Mouse (Mus musculus) spleen, adult 2 months (tissue): Measurements from ENCODE around the gene Nlrc5. TPM values are rescaled to one million over a fixed set of nuclear protein-coding genes. Genes with fewer than 3 reads are reported as not detected.

ENCODE experiments used
- DNase-seq, 2 experiments: peaks; one replicate each; pipeline versions ENCODE4 v3.0.0 to v3.0.0-alpha.2; 2012 to 2021; ENCODE audit warnings: low spot score in 2 of 2, low read depth in 1 of 2
- H3K27ac ChIP-seq: fragments of 200-500 bp; 2 replicates; pipeline ENCODE4 v1.5.1; 2012; ENCODE audit warnings: low read length, inconsistent platforms; ENCODE audit not compliant: insufficient read depth
- H3K27me3 ChIP-seq: fragments of 200-500 bp; 2 replicates; pipeline ENCODE4 v1.6.1; 2012; ENCODE audit warnings: mild to moderate bottlenecking, moderate library complexity, low read length, inconsistent platforms; ENCODE audit not compliant: control insufficient read depth, insufficient read depth
- H3K36me3 ChIP-seq: fragments of 200-500 bp; 2 replicates; pipeline ENCODE4 v1.6.1; 2012; ENCODE audit warnings: mild to moderate bottlenecking, low read length, inconsistent platforms; ENCODE audit not compliant: control insufficient read depth, insufficient read depth
- H3K4me1 ChIP-seq: fragments of 200-500 bp; 2 replicates; pipeline ENCODE4 v1.6.1; 2011; ENCODE audit warnings: inconsistent platforms; ENCODE audit not compliant: control insufficient read depth, insufficient read depth, insufficient read length
- H3K4me3 ChIP-seq: fragments of 200-500 bp; 2 replicates; pipeline ENCODE4 v1.5.1; 2011; ENCODE audit warnings: mild to moderate bottlenecking, inconsistent platforms; ENCODE audit not compliant: insufficient read depth, insufficient read length; ENCODE audit errors: extremely low read depth
- CTCF ChIP-seq: fragments of 200-500 bp; IDR thresholded peaks from 2 replicates; pipeline ENCODE4 v1.5.1; 2011; ENCODE audit warnings: mild to moderate bottlenecking, inconsistent platforms; ENCODE audit not compliant: insufficient read depth, insufficient read length, insufficient replicate concordance; ENCODE audit errors: extremely low read depth
- POLR2A ChIP-seq: fragments of 200-500 bp; IDR thresholded peaks from 2 replicates; pipeline ENCODE4 v1.6.1; 2011; ENCODE audit warnings: low read depth, low read length, inconsistent platforms
- WGBS: fragments of 180-500 bp; shearing (Covaris S2); methylation state at CpG from one replicate; pipeline ENCODE4 v1.1.7; 2018; 5-methylcytosine and 5-hydroxymethylcytosine counted together
- polyA plus RNA-seq: library from polyadenylated mRNA; depleted of rRNA; stranded (reverse); fragments of >200 nt; gene quantifications from 2 replicates; pipeline ENCODE4 v1.2.3, GENCODE M21; 2012

Nlrc5 gene
- polyA plus RNA-seq, 1 experiment, result 47.3 TPM

GRCm38 (mm10) chr8:94415218-94415617, 18.9 kb upstream of the Nlrc5 start:
- DNase-seq, result no peak

GRCm38 (mm10) chr8:94418017-94418416, 16.1 kb upstream of the Nlrc5 start:
- WGBS, result 34% methylated on average over 9 of the region's 9 CpGs
- no peak overlapping the region for H3K4me3 ChIP-seq
- no peaks in the 10 kb centered on the region for H3K36me3 ChIP-seq
- H3K27ac ChIP-seq, result peak overlapping the region; percentile 19
- no peaks in the 10 kb centered on the region for H3K27me3 ChIP-seq
- TF ChIP-seq POLR2A (no peak), CTCF (no peak)
- no peak for DNase-seq
- H3K4me1 ChIP-seq, result peaks cover 16% of the 10 kb centered on the region

More at GRCm38 (mm10) chr8:94415218-94415617, 18.9 kb upstream of the Nlrc5 start:
- Histone ChIP-seq H3K4me1 (peaks cover 21% of the 10 kb centered on the region), H3K36me3 (no peaks in the 10 kb centered on the region), H3K27me3 (no peaks in the 10 kb centered on the region), H3K27ac (peak overlapping the region; percentile 41; the same call in 1 of the 2 replicates), H3K4me3 (no peak overlapping the region)
- WGBS, result 61% methylated on average over 2 of the region's 2 CpGs
- TF ChIP-seq POLR2A (no peak), CTCF (no peak)

- Histone ChIP-seq H3K4me3 (no peak overlapping the region), H3K4me1 (peaks cover 14% of the 10 kb centered on the region), H3K36me3 (no peaks in the 10 kb centered on the region), H3K27ac (no peak overlapping the region), H3K27me3 (no peaks in the 10 kb centered on the region)
- TF ChIP-seq CTCF (no peak), POLR2A (no peak)
- WGBS, result 72% methylated on average over 4 of the region's 4 CpGs
- DNase-seq, result no peak
Observed at GRCm38 (mm10) chr8:94422270-94422669, 11.9 kb upstream of the Nlrc5 start.

- no peaks in the 10 kb centered on the region for H3K36me3 ChIP-seq
- 73% methylated on average over 10 of the region's 10 CpGs for WGBS
- H3K4me1 ChIP-seq, result peaks cover 7% of the 10 kb centered on the region; the same call in 1 of the 2 replicates
- no peak for TF ChIP-seq CTCF
- TF ChIP-seq POLR2A, result no peak
- no peak for DNase-seq
- no peak overlapping the region for H3K4me3 ChIP-seq
- 0 out of 2 replicates have a peak overlapping the region, but pooled peaks have one; percentile 10 for H3K27ac ChIP-seq
- H3K27me3 ChIP-seq, result no peaks in the 10 kb centered on the region
Observed at GRCm38 (mm10) chr8:94427953-94428352, 6.2 kb upstream of the Nlrc5 start.

GRCm38 (mm10) chr8:94428420-94428819, 5.7 kb upstream of the Nlrc5 start:
- 72% methylated on average over 4 of the region's 4 CpGs for WGBS
- Histone ChIP-seq H3K27me3 (no peaks in the 10 kb centered on the region), H3K4me1 (peaks cover 11% of the 10 kb centered on the region; the same call in 1 of the 2 replicates), H3K27ac (no peak overlapping the region), H3K36me3 (no peaks in the 10 kb centered on the region), H3K4me3 (no peak overlapping the region)
- DNase-seq, result no peak
- TF ChIP-seq POLR2A (no peak), CTCF (no peak)

- DNase-seq, result no peak
- Histone ChIP-seq H3K27ac (no peak overlapping the region), H3K36me3 (no peaks in the 10 kb centered on the region), H3K27me3 (no peaks in the 10 kb centered on the region), H3K4me1 (peaks cover 14% of the 10 kb centered on the region; the same call in 1 of the 2 replicates), H3K4me3 (no peak overlapping the region)
- TF ChIP-seq POLR2A (no peak), CTCF (no peak)
- WGBS, result 75% methylated on average over 7 of the region's 7 CpGs
Observed at GRCm38 (mm10) chr8:94429376-94429775, 4.8 kb upstream of the Nlrc5 start.

GRCm38 (mm10) chr8:94432212-94432611, 1.9 kb upstream of the Nlrc5 start:
- Histone ChIP-seq H3K36me3 (no peaks in the 10 kb centered on the region), H3K27me3 (no peaks in the 10 kb centered on the region), H3K4me1 (peaks cover 24% of the 10 kb centered on the region; the same call in 1 of the 2 replicates), H3K4me3 (no peak overlapping the region), H3K27ac (no peak overlapping the region)
- WGBS, result 43% methylated on average over 3 of the region's 3 CpGs
- no peak for DNase-seq
- TF ChIP-seq POLR2A (no peak), CTCF (no peak)
